In the genomic region with DNA sequence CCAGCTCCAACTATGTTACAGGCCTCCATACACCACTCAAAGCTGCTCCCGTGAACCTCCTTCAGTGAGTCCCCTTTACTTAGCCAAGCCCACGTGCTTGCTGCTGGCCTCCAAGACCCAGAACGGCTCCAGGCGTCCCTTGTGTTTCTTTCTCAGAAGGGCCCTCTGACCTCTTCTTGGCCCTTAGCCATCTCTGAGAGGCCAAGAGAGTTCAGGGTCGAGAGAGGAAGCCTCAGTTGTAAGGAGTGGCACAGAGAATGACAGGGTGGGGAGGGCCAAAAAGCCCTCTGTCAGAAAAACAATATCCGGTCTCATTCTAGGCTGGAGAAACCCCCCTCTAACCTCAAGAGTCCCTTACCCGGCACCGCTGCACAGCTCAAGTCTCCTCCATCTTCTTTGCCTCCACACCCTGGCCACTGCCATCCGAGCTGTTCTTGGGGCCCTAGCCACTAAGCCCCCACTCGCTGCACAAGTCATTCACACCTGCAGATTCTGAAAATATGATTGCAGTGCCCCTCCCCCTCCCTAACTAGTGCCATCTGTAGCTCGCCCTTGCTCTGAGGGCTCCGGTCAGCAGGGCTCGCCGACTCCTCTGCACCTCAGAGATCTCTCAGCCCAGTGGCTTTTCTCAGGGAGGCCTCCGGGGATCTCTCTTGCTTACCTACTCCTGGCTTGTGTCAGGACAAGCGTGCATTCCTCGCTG, we compare ENCODE assay signal across 14 mouse cellular contexts.
DNase-seq lines count a peak whose midpoint lies in the region; ATAC-seq and TF ChIP-seq lines count a peak whose summit lies in the region.
"Had no signal": no experiment of that assay in that cellular context is flagged by ENCODE, and none has a peak within 500 bp of the region (broad histone marks: within the 10 kb centered on the region; RNA-seq: fewer than 3 reads in every experiment).

No protein-coding gene starts in this region.

- H3K4me1 ChIP-seq in stomach, postnatal 0 days (replicated peaks; ENCODE audit: control insufficient read depth, insufficient read depth), result no peaks in the 10 kb centered on the region

- 0 out of 2 replicates have a peak, but pooled peaks have one; percentile 4 for ATAC-seq in stomach, postnatal 0 days (ENCODE audit: low FRiP score, low TSS enrichment)
- ATAC-seq: forebrain, embryonic 16.5 days; intestine, postnatal 0 days had no signal

- H3K9me3 ChIP-seq in stomach, postnatal 0 days (ENCODE audit: control insufficient read depth, low read length), result no peaks in the 10 kb centered on the region
- H3K9me3 ChIP-seq: hindbrain, embryonic 13.5 days had no signal

- no peak overlapping the region for H3K9ac ChIP-seq in stomach, postnatal 0 days (ENCODE audit: low read length)
- H3K9ac ChIP-seq: hindbrain, embryonic 13.5 days had no signal

- no peaks in the 10 kb centered on the region for H3K27me3 ChIP-seq in stomach, postnatal 0 days (ENCODE audit: control insufficient read depth, insufficient read depth, low read length)

- no peaks in the 10 kb centered on the region for H3K36me3 ChIP-seq in stomach, postnatal 0 days (ENCODE audit: control insufficient read depth, insufficient read depth, low read length)
- H3K36me3 ChIP-seq: hindbrain, embryonic 13.5 days had no signal

- no peak for TF ChIP-seq CTCF in stomach, postnatal 0 days (IDR thresholded peaks at IDR 0.05; ENCODE audit: low read depth)

- no peak for TF ChIP-seq EP300 in stomach, postnatal 0 days (optimal IDR thresholded peaks at IDR 0.05)

- 47% methylated on average over 17 of the region's 17 CpGs for WGBS in stomach, postnatal 0 days

- H3K4me2 ChIP-seq in stomach, postnatal 0 days (replicated peaks; ENCODE audit: low read depth), result no peak overlapping the region
- H3K4me2 ChIP-seq: hindbrain, embryonic 13.5 days had no signal

- H3K4me3 ChIP-seq in stomach, postnatal 0 days (ENCODE audit: low read depth, low read length), result no peak overlapping the region
- H3K4me3 ChIP-seq: hindbrain, embryonic 13.5 days had no signal

- no peak overlapping the region for H3K27ac ChIP-seq in stomach, postnatal 0 days (replicated peaks)
- H3K27ac ChIP-seq: hindbrain, embryonic 13.5 days had no signal

- peak; percentile 6 for DNase-seq in adrenal gland, adult 2 months
- no peak for DNase-seq in adrenal gland, postnatal 4 days (ENCODE audit: low spot score in 2 of 2)
- peak; percentile 38 for DNase-seq in lung, postnatal 10 days
- DNase-seq in lung, postnatal 4 days, result no peak
- peak; percentile 44 for DNase-seq in kidney, postnatal 10 days
- no peak for DNase-seq in stomach, postnatal 0 days (ENCODE audit: low spot score)
- DNase-seq in heart, adult 8-10 months (ENCODE audit: low spot score), result no peak
- DNase-seq in cerebellum, adult 11 months, result no peak
- DNase-seq: adrenal gland, postnatal 25 days; cerebellum, postnatal 25 days; thymus, adult 18-20 months had no signal

Comparison
In these comparisons a context has a peak if more than half of its experiments do, and no peak if none do; other contexts are left out.
1. DNase-seq: peak in adrenal gland, adult 2 months (single experiment), lung, postnatal 10 days (single experiment) and kidney, postnatal 10 days (single experiment); none in adrenal gland, postnatal 4 days (0 of 2), lung, postnatal 4 days (0 of 2), stomach, postnatal 0 days (single experiment), heart, adult 8-10 months (single experiment) and cerebellum, adult 11 months (single experiment).